Mouse (Mus musculus) liver, embryonic 14.5 days (tissue): ENCODE measurements at regions not wholly inside any gene's neighbourhood (a gene's known extent, or its start where the extent isn't known, plus 50 kb on each side); places are given as distances from the start of the nearest gene placed in this dataset.
"Not testable (repeated sequence)": the region's sequence is repeated elsewhere in the genome, so short reads cannot be mapped to it uniquely, and the experiment has no call there.

Source experiments
- ATAC-seq: fragments of 200-750 bp; cut with Nextera tagmentation; 2 replicates; pipeline ENCODE4 v1.8.0; 2017; ENCODE audit warnings: moderate number of reproducible peaks, mild to moderate bottlenecking, moderate library complexity; ENCODE audit not compliant: insufficient read depth
- DNase-seq, 3 experiments: peaks; one replicate each; pipeline ENCODE4 v3.0.0-alpha.2; 2012 to 2013; ENCODE audit warnings: low read depth in 3 of 3, low spot score in 3 of 3
- H3K27ac ChIP-seq: fragments of 300-500 bp; sonication (generic); 2 replicates; pipeline ENCODE4 v1.5.1; 2014; ENCODE audit warnings: moderate library complexity, mild to moderate bottlenecking, control low read depth, inconsistent platforms
- H3K27me3 ChIP-seq: fragments of 300-500 bp; sonication (generic); 2 replicates; pipeline ENCODE4 v1.6.1; 2014; ENCODE audit warnings: mild to moderate bottlenecking, low read length, moderate library complexity; ENCODE audit not compliant: control insufficient read depth, insufficient read depth
- H3K36me3 ChIP-seq: fragments of 300-500 bp; sonication (generic); replicated peaks from 2 replicates; pipeline ENCODE4 v1.6.1; 2014; ENCODE audit warnings: low read depth; ENCODE audit not compliant: control insufficient read depth, insufficient read depth
- H3K4me1 ChIP-seq, 2 experiments: fragments of 200-500 bp in 1 of 2; fragments of 300-500 bp in 1 of 2; sonication (generic) in 1 of 2; replicated peaks; 2 replicates each; pipeline ENCODE4 v1.6.1; 2012 to 2014; ENCODE audit warnings: antibody characterized with exemption in 1 of 2, inconsistent platforms in 1 of 2, low read length in 1 of 2; ENCODE audit not compliant: control insufficient read depth in 2 of 2, insufficient read depth in 2 of 2
- H3K4me2 ChIP-seq: fragments of 300-500 bp; sonication (generic); 2 replicates; pipeline ENCODE4 v1.6.1; 2014; ENCODE audit warnings: low read depth, mild to moderate bottlenecking, control low read depth, moderate library complexity
- H3K4me3 ChIP-seq, 2 experiments: fragments of 200-500 bp in 1 of 2; fragments of 300-500 bp in 1 of 2; sonication (generic) in 1 of 2; 2 replicates each; pipeline ENCODE4 v1.5.1; 2012 to 2014; ENCODE audit warnings: low read depth in 2 of 2, low read length in 2 of 2, mild to moderate bottlenecking in 2 of 2, control low read depth in 1 of 2, inconsistent platforms in 1 of 2, moderate library complexity in 1 of 2; ENCODE audit not compliant: insufficient read depth in 1 of 2
- H3K9ac ChIP-seq: fragments of 300-500 bp; sonication (generic); replicated peaks from 2 replicates; pipeline ENCODE4 v1.6.1; 2014; ENCODE audit warnings: mild to moderate bottlenecking, control low read depth, moderate library complexity
- H3K9me3 ChIP-seq: fragments of 300-500 bp; sonication (generic); 2 replicates; pipeline ENCODE4 v1.6.1; 2016; ENCODE audit warnings: low read length, mixed read lengths; ENCODE audit not compliant: control insufficient read depth
- CTCF ChIP-seq: IDR thresholded peaks from 2 replicates; pipeline ENCODE4 v1.5.1; 2016; ENCODE audit warnings: antibody characterized with exemption, low read depth, control low read depth
- EP300 ChIP-seq: IDR thresholded peaks from 2 replicates; pipeline ENCODE4 v1.6.1; 2016; ENCODE audit warnings: antibody characterized with exemption, low read depth
- WGBS: fragments of 180-500 bp; shearing (Covaris S2); extraction: QIAGEN DNeasy Blood & Tissue Kit; methylation state at CpG from one replicate; pipeline ENCODE4 v1.1.7; 2014; ENCODE audit not compliant: insufficient replicate concordance; 5-methylcytosine and 5-hydroxymethylcytosine counted together

DNA sequence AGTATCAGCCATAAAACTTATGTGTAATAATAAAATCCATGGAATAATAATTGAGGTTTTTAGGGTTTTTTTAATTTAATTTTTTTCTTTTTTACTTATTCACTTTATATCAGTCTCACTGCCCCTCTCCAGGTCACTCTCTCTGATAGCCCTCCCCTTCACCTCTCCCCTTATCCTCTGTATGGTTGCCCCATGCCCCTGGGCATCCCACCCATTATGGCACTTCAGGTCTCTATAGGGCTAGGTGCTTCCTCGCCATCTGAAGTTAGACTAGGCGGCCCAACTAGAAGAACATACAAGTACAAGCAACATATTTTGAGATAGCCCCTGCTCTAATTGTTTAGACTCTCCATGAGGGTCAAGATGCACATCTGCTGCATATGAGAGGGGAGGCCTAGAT, 979.9 kb upstream of the Gje1 start:
- Histone ChIP-seq H3K27ac (no peak overlapping the region), H3K4me1 (no peaks in the 10 kb centered on the region), H3K4me3 (no peak overlapping the region), H3K27me3 (no peaks in the 10 kb centered on the region), H3K9me3 (no peaks in the 10 kb centered on the region), H3K4me2 (no peak overlapping the region), H3K36me3 (no peaks in the 10 kb centered on the region), H3K9ac (no peak overlapping the region)
- no peak for TF ChIP-seq CTCF
- no peak for TF ChIP-seq EP300
- 55% methylated on average over 2 of the region's 2 CpGs for WGBS
- DNase-seq (no peak), ATAC-seq (no peak)

DNA sequence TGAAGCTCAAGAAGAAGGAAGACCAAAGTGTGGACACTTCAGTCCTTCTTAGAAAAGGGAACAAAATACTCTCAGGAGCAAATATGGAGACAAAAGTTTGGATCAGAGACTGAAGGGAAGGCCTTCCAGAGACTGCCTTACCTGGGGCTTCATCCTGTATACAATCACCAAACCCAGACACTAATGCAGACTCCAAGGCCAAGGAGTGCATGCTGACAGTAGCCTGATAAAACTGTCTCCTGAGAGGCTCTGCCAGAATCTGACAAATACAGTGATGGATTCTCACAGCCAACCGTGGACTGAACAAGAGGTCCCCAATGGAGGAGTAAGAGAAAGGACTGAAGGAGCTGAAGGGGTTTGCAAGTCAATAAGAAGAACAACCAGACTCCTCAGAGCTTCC, 979.0 kb upstream of the Gje1 start:
- H3K4me3 ChIP-seq: no peak overlapping the region
- no peak for ATAC-seq
- no peaks in the 10 kb centered on the region for H3K36me3 ChIP-seq
- no peaks in the 10 kb centered on the region for H3K9me3 ChIP-seq
- no peak overlapping the region for H3K9ac ChIP-seq
- no peak overlapping the region for H3K27ac ChIP-seq
- H3K4me2 ChIP-seq: no peak overlapping the region
- H3K4me1 ChIP-seq: no peaks in the 10 kb centered on the region
- H3K27me3 ChIP-seq: no peaks in the 10 kb centered on the region
- no peak for DNase-seq
- WGBS: 57% methylated on average over 1 of the region's 1 CpGs
- TF ChIP-seq EP300 (no peak), CTCF (no peak)

DNA sequence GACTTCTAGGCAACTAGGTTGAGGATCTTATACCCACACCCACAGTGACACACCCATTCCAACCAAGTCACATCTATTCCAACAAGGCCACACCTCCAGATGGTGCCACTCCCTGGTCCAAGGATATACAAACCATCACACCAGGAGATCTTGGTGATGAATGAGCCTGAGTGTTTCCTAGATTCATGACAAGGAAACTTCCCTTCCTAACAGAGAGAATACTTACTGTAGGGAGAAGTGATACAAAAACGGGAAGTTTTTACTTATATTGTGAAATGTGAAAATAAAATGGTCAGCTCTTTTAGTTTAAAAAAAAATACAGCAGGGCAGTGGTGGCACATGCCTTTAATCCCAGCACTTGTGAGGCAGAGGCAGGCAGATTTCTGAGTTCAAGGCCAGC, 953.6 kb upstream of the Gje1 start:
- H3K9me3 ChIP-seq, H3K36me3 ChIP-seq, H3K4me3 ChIP-seq, H3K9ac ChIP-seq, H3K27ac ChIP-seq, H3K4me2 ChIP-seq, H3K27me3 ChIP-seq, H3K4me1 ChIP-seq, DNase-seq, ATAC-seq: not testable (repeated sequence)
- 50% methylated on average over 1 of the region's 1 CpGs for whole genome bisulfite sequencing
